In genomic region chr1:159388565-159389024, GRCm38 (mm10) we compare ENCODE assay signal across 10 mouse cellular contexts.
DNase-seq lines count a peak whose midpoint lies in the region; ATAC-seq lines count a peak whose summit lies in the region.
"Had no signal": no experiment of that assay in that cellular context is flagged by ENCODE, and none has a peak within 500 bp of the region (broad histone marks: within the 10 kb centered on the region; RNA-seq: fewer than 3 reads in every experiment).

No protein-coding gene starts in this region.

- no peak for ATAC-seq in granulocyte monocyte progenitor cell, adult 5-6 weeks (replicated peaks; ENCODE audit: poor library complexity, severe bottlenecking)
- ATAC-seq in inflammation-experienced regulatory T-cells, adult 6 months: no peak

- DNase-seq in cerebellum, postnatal 25 days: peak; percentile 53 to 62
- no peak for DNase-seq in cerebellum, adult 11 months
- peak; percentile 17 for DNase-seq in kidney, postnatal 14 days
- no peak for DNase-seq in kidney, postnatal 25 days
- peak; percentile 47 for DNase-seq in brain, adult 2 months (ENCODE audit: low read depth, low spot score)
- DNase-seq in layer of hippocampus, adult 9-11 months: peak; percentile 35
- DNase-seq: adrenal gland, adult 2 months; lung, postnatal 4 days had no signal

Comparison
In these comparisons a context has a peak if more than half of its experiments do, and no peak if none do; other contexts are left out.
1. DNase-seq: peak in cerebellum, postnatal 25 days (2 of 2), kidney, postnatal 14 days (single experiment), brain, adult 2 months (single experiment) and layer of hippocampus, adult 9-11 months (single experiment); none in cerebellum, adult 11 months (single experiment) and kidney, postnatal 25 days (0 of 2).